Mouse (Mus musculus): Measurements from ENCODE around the gene Ccdc155. TPM values are rescaled to one million over a fixed set of nuclear protein-coding genes. Genes with fewer than 3 reads are reported as not detected.

Ccdc155 gene
- polyA plus RNA-seq, 1 experiment from 2014 or later: 0.36 TPM

GRCm38 (mm10) chr7:45196176-45196535 lies 8.5 kb downstream of the Ccdc155 start:
- H3K9ac ChIP-seq (replicated peaks): no peak overlapping the region
- 85% methylated on average over 4 of the region's 4 CpGs for WGBS
- H3K4me1 ChIP-seq: 0 out of 2 replicates have a peak, but pooled peaks cover 4% of the 10 kb centered on the region
- no peaks in the 10 kb centered on the region for H3K36me3 ChIP-seq
- H3K27ac ChIP-seq (replicated peaks): no peak overlapping the region
- no peak overlapping the region for H3K4me3 ChIP-seq (replicated peaks)
- peaks cover 6% of the 10 kb centered on the region; the same call in 1 of the 2 replicates for H3K27me3 ChIP-seq (replicated peaks)
- ATAC-seq (ENCODE audit: low FRiP score): no peak
- no peaks in the 10 kb centered on the region for H3K9me3 ChIP-seq (replicated peaks)
- H3K4me2 ChIP-seq: no peak overlapping the region

DNA sequence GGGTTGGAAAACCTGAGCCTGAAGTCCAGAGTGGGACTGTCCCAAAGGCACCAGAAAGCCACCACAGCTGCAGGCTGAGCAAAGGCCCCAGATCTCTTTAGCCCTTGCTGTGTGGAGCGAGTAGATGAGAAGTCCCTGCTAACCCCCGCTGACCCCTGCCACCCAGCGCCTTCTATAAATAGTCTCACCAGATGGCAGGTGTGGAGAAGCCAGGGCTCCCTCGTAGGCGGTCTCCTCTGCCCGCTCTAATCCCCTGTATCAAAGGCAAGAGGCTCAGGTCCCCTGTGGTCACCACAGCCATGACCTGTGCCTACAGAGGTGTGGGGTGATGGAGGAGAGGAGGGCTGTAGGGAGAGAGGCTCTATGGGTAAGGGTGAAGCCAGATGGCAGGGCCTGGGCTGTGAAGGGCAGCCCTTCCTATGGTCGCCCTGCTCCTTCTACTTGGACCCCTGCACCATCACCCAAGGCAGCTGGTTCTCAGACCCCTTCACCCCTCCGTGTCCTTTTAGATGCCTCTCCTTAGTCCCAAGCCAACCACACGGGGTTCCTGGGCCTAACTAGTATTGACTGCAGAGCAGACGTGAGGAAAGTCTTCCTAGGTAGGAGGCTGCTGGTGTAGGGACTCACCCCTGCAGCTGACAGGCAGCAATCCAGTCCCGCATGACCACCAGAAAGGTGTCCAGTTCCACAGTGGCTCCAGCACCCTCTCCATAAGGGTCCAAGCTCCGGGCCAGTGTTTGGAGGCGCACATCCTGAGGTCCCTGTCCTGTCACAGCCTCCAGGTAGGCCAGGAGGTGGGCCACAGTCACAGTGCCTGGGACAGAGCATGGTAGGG lies 9.1 kb downstream of the Ccdc155 start:
- Histone ChIP-seq H3K27me3 (replicated peaks) (peaks cover 6% of the 10 kb centered on the region; the same call in 1 of the 2 replicates), H3K4me1 (0 out of 2 replicates have a peak, but pooled peaks cover 4% of the 10 kb centered on the region), H3K4me2 (no peak overlapping the region), H3K27ac (replicated peaks) (no peak overlapping the region), H3K36me3 (no peaks in the 10 kb centered on the region), H3K4me3 (replicated peaks) (no peak overlapping the region), H3K9me3 (replicated peaks) (no peaks in the 10 kb centered on the region), H3K9ac (replicated peaks) (no peak overlapping the region)
- ATAC-seq (ENCODE audit: low FRiP score): no peak
- 66% methylated on average over 13 of the region's 13 CpGs for WGBS

- ATAC-seq (ENCODE audit: low FRiP score): no peak
- H3K9ac ChIP-seq (replicated peaks): no peak overlapping the region
These were observed 10.6 kb downstream of the Ccdc155 start for GRCm38 (mm10) chr7:45193871-45194785.

GRCm38 (mm10) chr7:45193406-45193805 lies 11.3 kb downstream of the Ccdc155 start:
- no peaks in the 10 kb centered on the region for H3K36me3 ChIP-seq
- no peak overlapping the region for H3K9ac ChIP-seq (replicated peaks)
- H3K9me3 ChIP-seq (replicated peaks): no peaks in the 10 kb centered on the region
- H3K4me3 ChIP-seq (replicated peaks): no peak overlapping the region
- H3K4me1 ChIP-seq: 0 out of 2 replicates have a peak, but pooled peaks cover 4% of the 10 kb centered on the region
- H3K27ac ChIP-seq (replicated peaks): no peak overlapping the region
- WGBS: 67% methylated on average over 5 of the region's 5 CpGs
- no peak for ATAC-seq (ENCODE audit: low FRiP score)
- H3K27me3 ChIP-seq (replicated peaks): peaks cover 19% of the 10 kb centered on the region
- H3K4me2 ChIP-seq: no peak overlapping the region

More at GRCm38 (mm10) chr7:45193871-45194785, 10.6 kb downstream of the Ccdc155 start:
- no peak overlapping the region for H3K4me2 ChIP-seq
- H3K27me3 ChIP-seq (replicated peaks): peaks cover 12% of the 10 kb centered on the region
- WGBS: 77% methylated on average over 17 of the region's 17 CpGs
- H3K9me3 ChIP-seq (replicated peaks): no peaks in the 10 kb centered on the region
- no peak overlapping the region for H3K27ac ChIP-seq (replicated peaks)
- 0 out of 2 replicates have a peak, but pooled peaks cover 4% of the 10 kb centered on the region for H3K4me1 ChIP-seq
- H3K4me3 ChIP-seq (replicated peaks): no peak overlapping the region
- H3K36me3 ChIP-seq: no peaks in the 10 kb centered on the region

DNA sequence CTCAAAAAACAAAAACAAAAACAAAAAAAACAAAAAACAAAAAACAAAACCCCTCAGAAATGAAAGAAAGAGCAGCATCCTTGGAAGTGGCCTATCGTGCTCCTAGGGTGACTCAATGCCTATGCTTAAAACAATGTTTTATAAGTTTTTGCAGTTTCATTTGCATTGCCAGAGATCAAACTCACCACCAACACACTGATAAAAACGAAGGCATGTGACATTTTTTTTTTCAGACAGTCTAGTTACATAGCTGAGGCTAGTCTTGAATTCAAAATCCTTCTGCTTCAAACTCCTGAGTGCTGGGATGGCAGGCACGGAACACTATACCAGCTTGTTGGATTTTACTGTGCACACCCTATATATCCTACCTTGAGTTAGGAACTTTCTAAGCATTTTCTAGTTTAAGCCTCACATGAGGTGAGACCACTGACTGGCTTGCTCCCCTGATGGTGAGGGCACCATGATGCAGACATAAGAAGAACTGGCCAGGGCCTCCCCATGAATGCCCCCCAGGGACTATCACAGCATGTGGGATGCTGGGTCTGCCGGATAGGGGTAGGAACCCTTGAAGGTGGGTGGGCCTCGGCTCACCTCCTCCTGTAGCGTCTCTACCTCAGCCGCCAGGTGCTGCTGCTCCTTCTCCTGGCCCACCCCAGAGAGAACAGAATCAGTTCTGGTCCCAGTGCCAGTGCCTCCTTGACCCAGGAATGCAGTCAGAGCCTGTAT lies 11.9 kb downstream of the Ccdc155 start:
- no peak overlapping the region for H3K4me2 ChIP-seq
- no peaks in the 10 kb centered on the region for H3K36me3 ChIP-seq
- no peak for ATAC-seq (ENCODE audit: low FRiP score)
- no peaks in the 10 kb centered on the region for H3K9me3 ChIP-seq (replicated peaks)
- H3K9ac ChIP-seq (replicated peaks): no peak overlapping the region
- WGBS: 87% methylated on average over 7 of the region's 7 CpGs
- H3K4me1 ChIP-seq: no peaks in the 10 kb centered on the region
- H3K27me3 ChIP-seq (replicated peaks): peaks cover 20% of the 10 kb centered on the region
- H3K4me3 ChIP-seq (replicated peaks): no peak overlapping the region
- no peak overlapping the region for H3K27ac ChIP-seq (replicated peaks)

DNA sequence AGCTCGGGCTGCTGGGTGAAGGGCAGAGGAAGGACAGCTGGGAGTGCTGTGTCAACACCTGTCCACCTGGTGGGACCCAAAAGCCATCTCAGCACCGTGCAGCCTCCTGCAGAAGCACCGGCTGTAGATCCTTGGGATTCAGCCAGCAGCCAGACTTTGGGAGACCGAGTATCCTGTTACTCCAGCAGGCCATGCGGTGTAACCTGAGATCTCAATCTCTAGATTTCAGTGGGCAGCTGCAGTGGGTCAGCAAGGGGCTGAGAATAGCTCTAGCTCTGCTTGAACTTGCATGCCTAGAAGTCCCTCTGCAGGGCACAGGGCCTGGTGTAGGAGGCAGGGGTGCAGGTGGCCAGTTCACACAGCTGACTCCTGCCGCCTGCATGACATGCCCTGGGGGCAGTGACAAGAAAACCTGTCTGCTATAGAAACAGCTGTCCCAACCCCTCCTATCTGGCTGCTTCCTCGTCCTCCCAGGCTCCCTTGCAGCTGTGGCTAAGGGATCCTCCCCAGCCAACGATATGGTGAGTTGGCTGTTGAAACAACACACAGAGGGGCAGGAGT lies 12.8 kb downstream of the Ccdc155 start:
- H3K4me1 ChIP-seq: no peaks in the 10 kb centered on the region
- no peaks in the 10 kb centered on the region for H3K36me3 ChIP-seq
- no peak overlapping the region for H3K27ac ChIP-seq (replicated peaks)
- no peak overlapping the region for H3K4me2 ChIP-seq
- H3K27me3 ChIP-seq (replicated peaks): peaks cover 21% of the 10 kb centered on the region
- H3K9me3 ChIP-seq (replicated peaks): no peaks in the 10 kb centered on the region
- no peak overlapping the region for H3K9ac ChIP-seq (replicated peaks)
- 28% methylated on average over 8 of the region's 8 CpGs for WGBS
- H3K4me3 ChIP-seq (replicated peaks): no peak overlapping the region
- ATAC-seq (ENCODE audit: low FRiP score): no peak

- Histone ChIP-seq H3K27ac (replicated peaks) (no peak overlapping the region), H3K4me2 (no peak overlapping the region), H3K9me3 (replicated peaks) (no peaks in the 10 kb centered on the region), H3K4me1 (no peaks in the 10 kb centered on the region), H3K9ac (replicated peaks) (no peak overlapping the region), H3K36me3 (no peaks in the 10 kb centered on the region), H3K4me3 (replicated peaks) (no peak overlapping the region), H3K27me3 (replicated peaks) (peaks cover 25% of the 10 kb centered on the region)
- ATAC-seq (ENCODE audit: low FRiP score): no peak
- WGBS: 80% methylated on average over 2 of the region's 2 CpGs
These were observed 13.5 kb downstream of the Ccdc155 start for GRCm38 (mm10) chr7:45191161-45191560.

DNA sequence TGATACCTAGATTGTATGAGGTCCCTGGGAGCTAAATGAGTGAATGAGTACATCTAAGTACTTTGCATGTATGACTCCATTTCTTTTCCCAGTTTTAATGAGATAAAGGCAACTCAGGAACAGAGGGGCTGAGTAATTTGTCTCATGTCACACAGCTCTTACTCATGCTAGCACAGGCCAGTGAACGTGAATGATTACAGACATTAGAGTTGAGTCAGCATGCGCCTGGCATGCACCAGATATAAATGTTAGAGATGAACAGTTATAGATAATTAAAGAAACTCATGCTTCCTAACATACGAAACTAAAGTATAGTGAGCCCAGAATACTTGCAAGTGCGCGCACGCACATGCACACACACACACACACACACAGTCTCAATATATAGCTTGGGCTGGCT lies 14.5 kb downstream of the Ccdc155 start:
- 91% methylated on average over 6 of the region's 6 CpGs for WGBS
- H3K36me3 ChIP-seq: no peaks in the 10 kb centered on the region
- H3K4me3 ChIP-seq (replicated peaks): no peak overlapping the region
- H3K27ac ChIP-seq (replicated peaks): no peak overlapping the region
- ATAC-seq (ENCODE audit: low FRiP score): no peak
- H3K9ac ChIP-seq (replicated peaks): no peak overlapping the region
- no peak overlapping the region for H3K4me2 ChIP-seq
- H3K4me1 ChIP-seq: no peaks in the 10 kb centered on the region
- peaks cover 31% of the 10 kb centered on the region for H3K27me3 ChIP-seq (replicated peaks)
- no peaks in the 10 kb centered on the region for H3K9me3 ChIP-seq (replicated peaks)

DNA sequence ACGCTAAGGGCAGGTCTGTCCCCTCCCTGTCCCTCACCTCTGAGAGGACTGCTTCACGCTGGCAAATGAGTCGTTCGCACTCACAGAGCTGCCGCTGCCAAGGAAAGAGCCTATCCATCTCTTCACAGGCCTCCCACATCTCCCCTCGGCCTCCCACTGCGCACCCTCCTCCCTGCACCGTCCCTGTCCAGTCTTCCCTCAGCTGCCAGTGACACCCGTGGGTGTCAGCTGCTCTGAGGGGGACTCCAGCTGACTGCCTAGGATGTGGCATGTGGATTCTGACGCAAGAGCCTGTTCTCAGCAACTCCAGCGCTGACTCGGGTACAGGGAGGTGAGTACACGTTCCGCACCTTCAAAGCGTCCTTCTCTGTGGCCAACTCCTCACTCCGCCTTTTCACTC lies 15.1 kb downstream of the Ccdc155 start:
- peaks cover 37% of the 10 kb centered on the region for H3K27me3 ChIP-seq (replicated peaks)
- no peaks in the 10 kb centered on the region for H3K36me3 ChIP-seq
- ATAC-seq (ENCODE audit: low FRiP score): no peak
- no peak overlapping the region for H3K4me3 ChIP-seq (replicated peaks)
- no peak overlapping the region for H3K4me2 ChIP-seq
- 59% methylated on average over 16 of the region's 16 CpGs for WGBS
- no peak overlapping the region for H3K9ac ChIP-seq (replicated peaks)
- no peaks in the 10 kb centered on the region for H3K4me1 ChIP-seq
- H3K27ac ChIP-seq (replicated peaks): no peak overlapping the region
- no peaks in the 10 kb centered on the region for H3K9me3 ChIP-seq (replicated peaks)

- H3K27ac ChIP-seq (replicated peaks): no peak overlapping the region
- no peak overlapping the region for H3K9ac ChIP-seq (replicated peaks)
- no peaks in the 10 kb centered on the region for H3K9me3 ChIP-seq (replicated peaks)
- H3K36me3 ChIP-seq: no peaks in the 10 kb centered on the region
- H3K4me2 ChIP-seq: no peak overlapping the region
- H3K4me1 ChIP-seq: peaks cover 20% of the 10 kb centered on the region
- 71% methylated on average over 7 of the region's 7 CpGs for WGBS
- peaks cover 74% of the 10 kb centered on the region for H3K27me3 ChIP-seq (replicated peaks)
- ATAC-seq (ENCODE audit: low FRiP score): no peak
- H3K4me3 ChIP-seq (replicated peaks): no peak overlapping the region
These were observed 18.8 kb downstream of the Ccdc155 start for GRCm38 (mm10) chr7:45185921-45186320.

DNA sequence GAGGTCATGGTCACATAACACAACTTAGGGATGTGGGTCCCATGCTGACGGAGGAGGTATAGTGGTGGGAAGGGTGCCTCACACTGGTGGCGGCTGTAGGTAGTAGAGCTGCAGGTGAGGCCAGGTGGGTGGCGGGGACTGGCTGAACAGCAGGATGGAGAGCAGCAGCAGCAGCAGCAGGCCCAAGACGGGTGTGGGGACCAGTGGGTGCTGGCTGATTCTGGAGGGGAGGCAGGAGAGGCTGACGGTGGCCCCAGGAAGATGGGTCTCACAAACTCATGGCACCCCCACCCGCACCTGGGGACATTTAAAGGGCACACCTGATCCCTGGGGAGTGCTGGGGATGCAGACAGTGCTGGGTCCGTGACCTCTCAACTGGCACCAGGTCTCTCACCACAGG lies 21.0 kb downstream of the Ccdc155 start:
- H3K27me3 ChIP-seq (replicated peaks): peaks cover 83% of the 10 kb centered on the region
- no peaks in the 10 kb centered on the region for H3K9me3 ChIP-seq (replicated peaks)
- no peaks in the 10 kb centered on the region for H3K36me3 ChIP-seq
- no peak for ATAC-seq (ENCODE audit: low FRiP score)
- H3K4me3 ChIP-seq (replicated peaks): no peak overlapping the region
- no peak overlapping the region for H3K27ac ChIP-seq (replicated peaks)
- H3K9ac ChIP-seq (replicated peaks): no peak overlapping the region
- peaks cover 20% of the 10 kb centered on the region for H3K4me1 ChIP-seq
- WGBS: 66% methylated on average over 7 of the region's 7 CpGs
- H3K4me2 ChIP-seq: no peak overlapping the region
